Comparison of ENCODE assay signal across 8 mouse cellular contexts in the genomic region with DNA sequence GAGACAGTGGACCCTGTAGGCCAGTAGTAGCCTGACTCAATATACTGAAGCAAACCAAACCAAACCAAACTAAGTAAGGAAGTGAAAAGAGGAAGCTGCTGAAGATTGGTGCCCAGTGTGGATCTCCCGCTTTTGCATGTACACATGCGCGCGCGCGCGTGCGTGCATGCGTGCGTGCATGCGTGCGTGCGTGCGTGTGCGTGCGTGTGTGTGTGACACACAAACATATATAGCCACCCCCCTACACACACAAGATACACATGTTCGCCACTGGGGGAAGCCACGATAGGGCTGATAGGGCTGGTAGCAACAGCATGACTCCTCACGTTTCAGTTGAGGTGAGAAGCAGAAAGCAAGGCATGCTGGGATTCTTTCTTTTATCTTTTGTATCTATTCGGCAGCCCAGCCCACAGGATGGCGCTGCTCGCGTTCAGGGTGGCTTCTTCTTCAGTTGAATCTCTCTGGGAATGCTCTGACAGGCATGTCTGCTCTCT. TPM values are rescaled to one million over a fixed set of nuclear protein-coding genes. Genes with fewer than 3 reads are reported as not detected.
DNase-seq lines count a peak whose midpoint lies in the region; ATAC-seq and TF ChIP-seq lines count a peak whose summit lies in the region.

No protein-coding gene starts in this region.

- H3K4me2 ChIP-seq in forebrain, embryonic 12.5 days, result peak overlapping the region; percentile 45
- H3K4me2 ChIP-seq in limb, embryonic 12.5 days, result peak overlapping the region; percentile 37

- no peak overlapping the region for H3K9ac ChIP-seq in forebrain, embryonic 12.5 days
- H3K9ac ChIP-seq in limb, embryonic 12.5 days (replicated peaks), result no peak overlapping the region

- TF ChIP-seq CTCF in left cerebral cortex, adult 2 months (IDR thresholded peaks at IDR 0.05), result peak; percentile 36

- DNase-seq in left cerebral cortex, adult 2 months (ENCODE audit: extremely low spot score in 1 of 2, low spot score in 2 of 2), result no peak
- DNase-seq in left cerebral cortex, adult 18-20 months (ENCODE audit: low spot score in 2 of 2), result no peak
- DNase-seq in brain, adult 2 months (ENCODE audit: low read depth, low spot score), result peak; percentile 87
- peak; percentile 24 to 40 for DNase-seq in monocyte, adult 2 months (ENCODE audit: low read depth in 1 of 2, low spot score in 2 of 2)
- DNase-seq in ovary, postnatal 36 days (ENCODE audit: low spot score), result no peak
- no peak for DNase-seq in right cerebral cortex, postnatal 14 days

- H3K4me1 ChIP-seq in forebrain, embryonic 12.5 days, result peaks cover 6% of the 10 kb centered on the region; the same call in 1 of the 2 replicates
- peaks cover 11% of the 10 kb centered on the region for H3K4me1 ChIP-seq in limb, embryonic 12.5 days (replicated peaks)

- intact Hi-C loops in left cerebral cortex, adult 2 months (cut with DNase I), result loop anchor here (2.0 to 5.0 kb wide), 2 partner anchors 52 to 143 kb away; no protein-coding TSS in a partner anchor

- no peak for ATAC-seq in forebrain, embryonic 12.5 days (ENCODE audit: low FRiP score)
- no peak for ATAC-seq in limb, embryonic 12.5 days (ENCODE audit: insufficient number of reproducible peaks, insufficient read depth, low FRiP score, low TSS enrichment, low read depth)

- H3K27me3 ChIP-seq in forebrain, embryonic 12.5 days, result peaks cover 23% of the 10 kb centered on the region
- H3K27me3 ChIP-seq in limb, embryonic 12.5 days, result peaks cover 11% of the 10 kb centered on the region

- H3K9me3 ChIP-seq in forebrain, embryonic 12.5 days, result no peaks in the 10 kb centered on the region
- no peaks in the 10 kb centered on the region for H3K9me3 ChIP-seq in limb, embryonic 12.5 days

- no peak overlapping the region for H3K4me3 ChIP-seq in left cerebral cortex, adult 2 months
- peak overlapping the region; percentile 25 for H3K4me3 ChIP-seq in forebrain, embryonic 12.5 days (replicated peaks)
- H3K4me3 ChIP-seq in limb, embryonic 12.5 days (replicated peaks), result peak overlapping the region; percentile 19

- no peak overlapping the region for H3K27ac ChIP-seq in left cerebral cortex, adult 2 months
- no peak overlapping the region for H3K27ac ChIP-seq in forebrain, embryonic 12.5 days
- no peak overlapping the region for H3K27ac ChIP-seq in limb, embryonic 12.5 days

- WGBS in forebrain, embryonic 12.5 days, result 44% methylated on average over 23 of the region's 23 CpGs
- WGBS in limb, embryonic 12.5 days, result 29% methylated on average over 23 of the region's 23 CpGs

- no peaks in the 10 kb centered on the region for H3K36me3 ChIP-seq in forebrain, embryonic 12.5 days (replicated peaks)
- no peaks in the 10 kb centered on the region for H3K36me3 ChIP-seq in limb, embryonic 12.5 days

RNA-seq across cellular contexts. Expression of a gene that starts 6.4 kb away (rescaled TPM):
- total RNA-seq in left cerebral cortex, adult 2 months (2021), result 100 to 1,000 TPM; 217 to 242 TPM
- 100 to 1,000 TPM; 236 to 243 TPM for total RNA-seq in left cerebral cortex, adult 18-20 months (2021)
- polyA plus RNA-seq in forebrain, embryonic 12.5 days (2016; fragmentation: Nextera tagmentation; extraction: Ambion mirVana), result 65.3 and 70.0 TPM in 2 replicates
- polyA plus RNA-seq in limb, embryonic 12.5 days (2016; fragmentation: Nextera tagmentation; extraction: Ambion mirVana), result 53.6 and 54.4 TPM in 2 replicates

Comparison
In these comparisons a context has a peak if more than half of its experiments do, and no peak if none do; other contexts are left out.
1. DNase-seq: peak in brain, adult 2 months (single experiment) and monocyte, adult 2 months (2 of 2); none in left cerebral cortex, adult 2 months (0 of 2), left cerebral cortex, adult 18-20 months (0 of 2), ovary, postnatal 36 days (single experiment) and right cerebral cortex, postnatal 14 days (single experiment).